Mouse (Mus musculus) embryo, embryonic 11.5 days (tissue): ENCODE data around the gene Pik3r4.

Experiments used
- DNase-seq: peaks from one replicate; pipeline ENCODE4 v3.0.0-alpha.2; 2012; ENCODE audit warnings: low read depth, low spot score

Pik3r4 gene

DNA sequence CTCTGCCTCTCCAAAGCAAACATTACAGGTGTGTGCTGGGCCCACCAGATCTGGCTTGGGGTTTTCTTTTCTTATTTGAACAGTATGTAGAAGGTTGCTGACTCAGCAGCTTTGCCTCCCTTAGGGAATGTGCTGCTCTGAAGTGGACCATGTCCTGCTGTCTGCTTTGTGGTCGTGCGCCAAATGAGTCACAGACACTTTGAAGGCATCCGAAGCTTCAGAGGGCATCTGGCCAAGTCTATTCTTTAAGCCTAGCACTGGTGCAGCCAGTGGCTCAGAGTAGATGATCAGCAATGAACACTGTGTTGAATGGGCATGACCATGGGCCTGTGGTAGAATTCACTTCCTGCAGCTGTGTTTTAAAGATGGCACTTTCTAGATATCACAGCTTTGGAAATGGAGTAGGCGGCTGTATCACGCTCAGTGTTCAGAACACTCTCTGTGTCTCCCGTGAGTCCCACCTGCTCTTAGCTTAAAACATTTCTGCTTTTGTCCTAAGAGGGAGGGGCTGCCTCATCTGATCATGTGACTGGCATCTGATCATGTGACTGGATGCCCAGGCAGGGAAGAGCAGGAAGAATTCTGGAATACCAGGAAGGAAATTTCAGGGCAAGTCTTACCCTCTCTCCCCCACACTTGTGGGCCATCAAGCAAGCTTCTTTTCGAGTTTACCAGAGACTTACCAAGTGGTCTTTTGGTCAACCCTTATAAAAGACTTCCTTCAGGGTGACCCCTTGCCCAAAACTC, 54.2 kb downstream of the Pik3r4 start:
- no peak for DNase-seq

DNA sequence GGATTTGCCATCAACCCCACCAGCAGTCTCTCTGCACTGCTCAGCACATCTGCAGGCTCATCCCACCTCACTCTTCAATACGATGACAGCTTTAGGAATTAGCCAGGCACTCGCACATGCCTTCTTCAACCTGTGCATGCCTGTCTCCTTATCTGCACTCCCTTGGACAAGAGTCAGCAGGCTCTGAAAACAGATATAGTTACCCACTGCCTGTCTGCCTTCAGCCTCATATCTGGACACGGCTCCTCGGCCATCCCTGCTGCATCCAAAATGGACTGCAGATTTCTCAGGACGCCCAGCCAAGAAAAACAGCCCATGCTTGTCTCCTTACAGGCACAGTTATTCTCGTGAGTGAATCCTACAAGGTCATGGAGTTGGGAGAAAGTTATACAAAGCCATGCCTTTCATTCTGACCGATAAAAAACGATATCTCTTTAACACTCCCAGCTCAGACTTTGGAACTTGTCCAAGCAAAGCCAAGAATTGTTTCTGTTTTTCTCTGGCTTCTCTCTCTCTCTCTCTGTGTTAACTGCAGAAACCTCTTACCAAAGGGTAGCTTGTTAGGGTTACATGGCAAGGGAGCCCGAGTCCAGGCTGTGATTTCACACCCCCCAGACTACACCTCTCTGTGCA, 55.1 kb downstream of the Pik3r4 start:
- DNase-seq: no peak

GRCm38 (mm10) chr9:105700702-105701101, 57.9 kb downstream of the Pik3r4 start:
- no peak for DNase-seq

DNA sequence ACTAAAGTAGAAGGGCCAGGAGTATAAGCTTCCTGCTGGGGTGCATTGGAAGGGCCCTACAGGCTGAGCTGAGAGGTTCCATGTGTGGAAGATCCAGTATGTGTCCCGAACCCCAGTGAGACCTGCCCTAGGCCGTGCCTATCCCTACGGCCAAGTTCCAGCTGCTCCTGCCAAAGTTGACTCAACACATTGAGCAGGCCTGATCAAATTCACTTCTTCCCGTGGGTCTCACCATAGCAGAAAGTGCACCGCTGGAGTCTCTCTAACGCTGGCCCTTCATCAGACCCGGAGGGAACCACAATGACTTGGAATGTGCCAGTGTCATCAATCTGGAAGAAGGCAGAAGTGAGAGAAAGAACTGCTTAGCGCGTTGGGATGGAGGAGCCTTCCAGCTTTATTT, 59.2 kb downstream of the Pik3r4 start:
- no peak for DNase-seq

GRCm38 (mm10) chr9:105704226-105704932, 61.6 kb downstream of the Pik3r4 start:
- no peak for DNase-seq

- no peak for DNase-seq
Observed at GRCm38 (mm10) chr9:105705011-105705410, 62.2 kb downstream of the Pik3r4 start.

- DNase-seq: no peak
Observed at GRCm38 (mm10) chr9:105712049-105712448, 69.3 kb downstream of the Pik3r4 start.

DNA sequence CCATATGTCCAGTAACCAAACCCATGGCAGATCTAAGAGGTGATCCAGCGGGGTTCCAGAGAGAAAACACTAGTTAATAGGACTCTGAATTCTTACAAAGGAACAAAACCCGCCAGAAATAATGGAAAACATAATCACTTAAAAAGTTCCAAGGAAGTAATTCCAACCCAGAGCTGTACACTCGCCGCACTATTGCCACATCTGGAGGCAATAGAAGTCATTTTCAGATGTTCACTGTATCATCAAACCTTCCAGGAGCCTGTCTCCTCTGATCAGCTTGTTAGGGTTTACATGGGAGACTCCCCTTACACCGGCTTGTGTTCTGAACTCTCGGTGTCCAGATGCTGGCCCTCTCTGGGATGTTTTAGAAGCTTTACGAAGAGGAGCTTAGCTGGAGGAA, 76.6 kb downstream of the Pik3r4 start:
- no peak for DNase-seq

GRCm38 (mm10) chr9:105719851-105720395, 77.1 kb downstream of the Pik3r4 start:
- DNase-seq: no peak

- DNase-seq: no peak
Observed at GRCm38 (mm10) chr9:105720430-105720829, 77.7 kb downstream of the Pik3r4 start.

GRCm38 (mm10) chr9:105731976-105732375, 89.2 kb downstream of the Pik3r4 start:
- DNase-seq: no peak

GRCm38 (mm10) chr9:105734651-105735050, 91.9 kb downstream of the Pik3r4 start:
- no peak for DNase-seq

GRCm38 (mm10) chr9:105735195-105735594, 92.4 kb downstream of the Pik3r4 start:
- no peak for DNase-seq
